8 mouse cellular contexts compared by ENCODE assay signal in the genomic region with DNA sequence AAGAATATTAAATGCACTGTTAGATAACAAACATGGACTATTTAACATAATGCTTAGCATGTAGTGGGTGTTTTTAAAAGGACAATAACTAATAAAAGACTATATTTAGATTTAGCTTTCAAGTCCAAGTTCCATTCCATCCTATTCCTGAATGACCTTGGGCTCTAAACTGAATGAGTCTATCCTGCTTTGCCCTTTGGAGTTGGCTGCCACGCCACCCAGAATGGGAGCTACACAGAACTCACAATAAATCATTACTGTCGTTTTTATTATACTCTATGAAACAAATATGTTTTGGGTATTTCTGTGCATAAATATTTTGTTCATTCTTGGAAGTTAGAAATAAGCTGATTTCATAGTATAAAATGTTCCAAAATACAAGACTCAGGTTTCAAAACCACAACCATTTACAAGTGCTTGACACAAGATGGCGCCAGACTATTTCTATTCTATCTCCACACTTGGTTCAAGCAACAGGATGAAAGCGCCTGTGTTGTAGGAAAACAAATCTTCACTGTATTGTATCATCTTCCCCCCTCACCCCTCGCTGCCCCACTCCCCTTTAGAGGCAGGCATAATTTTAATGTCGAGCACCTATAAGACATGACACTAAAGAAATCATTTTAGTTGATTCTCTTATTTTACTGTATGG.
DNase-seq lines count a peak whose midpoint lies in the region; ATAC-seq and TF ChIP-seq lines count a peak whose summit lies in the region.

No protein-coding gene starts in this region.

- no peak overlapping the region for H3K4me3 ChIP-seq in kidney, postnatal 0 days (replicated peaks; ENCODE audit: low read depth, low read length)
- H3K4me3 ChIP-seq in kidney, embryonic 14.5 days (ENCODE audit: low read length), result no peak overlapping the region
- H3K4me3 ChIP-seq in MEL (ENCODE audit: control insufficient read depth in 1 of 2, insufficient read depth in 1 of 2, low read depth in 2 of 2, low read length in 2 of 2), result no peak overlapping the region
- no peak overlapping the region for H3K4me3 ChIP-seq in limb, embryonic 14.5 days (replicated peaks; ENCODE audit: low read length)

- peak; percentile 91 for TF ChIP-seq RAD21 in MEL (IDR thresholded peaks at IDR 0.05; ENCODE audit: low read depth, low read length)

- no peaks in the 10 kb centered on the region for H3K27me3 ChIP-seq in kidney, postnatal 0 days (ENCODE audit: insufficient read depth, low read length)
- H3K27me3 ChIP-seq in kidney, embryonic 14.5 days (ENCODE audit: control insufficient read depth, insufficient read depth, low read length), result no peaks in the 10 kb centered on the region
- H3K27me3 ChIP-seq in MEL (ENCODE audit: control insufficient read depth in 1 of 2, insufficient read depth in 2 of 2, low read length in 2 of 2), result no peaks in the 10 kb centered on the region; a peak in 1 of 4 replicates
- no peaks in the 10 kb centered on the region for H3K27me3 ChIP-seq in limb, embryonic 14.5 days (ENCODE audit: control insufficient read depth, insufficient read depth, low read length)

- no peak for TF ChIP-seq EP300 in MEL (IDR thresholded peaks at IDR 0.05; ENCODE audit: low read depth in 1 of 2, low read length in 2 of 2)

- H3K9ac ChIP-seq in kidney, postnatal 0 days (ENCODE audit: low read depth, low read length), result no peak overlapping the region
- H3K9ac ChIP-seq in kidney, embryonic 14.5 days (ENCODE audit: low read depth, low read length), result no peak overlapping the region
- H3K9ac ChIP-seq in MEL (ENCODE audit: control insufficient read depth, low read depth, low read length, poor library complexity, severe bottlenecking), result no peak overlapping the region
- H3K9ac ChIP-seq in limb, embryonic 14.5 days (ENCODE audit: low read depth, low read length, severe bottlenecking), result no peak overlapping the region

- no peaks in the 10 kb centered on the region for H3K36me3 ChIP-seq in kidney, postnatal 0 days (ENCODE audit: insufficient read depth, low read length)
- H3K36me3 ChIP-seq in kidney, embryonic 14.5 days (ENCODE audit: control insufficient read depth, insufficient read depth, low read length), result no peaks in the 10 kb centered on the region
- H3K36me3 ChIP-seq in MEL (ENCODE audit: control insufficient read depth in 1 of 2, insufficient read depth in 2 of 2, low read length in 2 of 2), result no peaks in the 10 kb centered on the region
- no peaks in the 10 kb centered on the region for H3K36me3 ChIP-seq in limb, embryonic 14.5 days (ENCODE audit: control insufficient read depth, insufficient read depth, low read length)

- TF ChIP-seq CTCF in kidney, postnatal 0 days (IDR thresholded peaks at IDR 0.05; ENCODE audit: low read depth), result peak; percentile 75
- TF ChIP-seq CTCF in MEL (IDR thresholded peaks at IDR 0.05 in 2 of 3, conservative IDR thresholded peaks at IDR 0.05 in 1 of 3; ENCODE audit: control insufficient read depth in 1 of 3, insufficient read depth in 1 of 3, low read depth in 2 of 3, low read length in 3 of 3, poor library complexity in 1 of 3, severe bottlenecking in 1 of 3), result peak; percentile 33 to 83 (median 52); a peak in 5 of 6 replicates

- 19% methylated on average over 6 of the region's 6 CpGs for WGBS in kidney, postnatal 0 days
- WGBS in kidney, embryonic 14.5 days, result 18% methylated on average over 6 of the region's 6 CpGs
- WGBS in limb, embryonic 14.5 days, result 22% methylated on average over 6 of the region's 6 CpGs

- intact Hi-C loops in heart, postnatal 36 days (cut with DNase I), result loop anchor here (2.0 to 5.0 kb wide), 3 partner anchors 928 to 1215 kb away; no protein-coding TSS in a partner anchor

- H3K9me3 ChIP-seq in kidney, postnatal 0 days (replicated peaks; ENCODE audit: low read length), result no peaks in the 10 kb centered on the region
- H3K9me3 ChIP-seq in kidney, embryonic 14.5 days (ENCODE audit: control insufficient read depth, low read length), result no peaks in the 10 kb centered on the region
- no peaks in the 10 kb centered on the region for H3K9me3 ChIP-seq in MEL (replicated peaks; ENCODE audit: insufficient read depth, low read length)
- H3K9me3 ChIP-seq in limb, embryonic 14.5 days (ENCODE audit: control insufficient read depth, low read length), result no peaks in the 10 kb centered on the region

- no peak overlapping the region for H3K27ac ChIP-seq in kidney, postnatal 0 days
- no peak overlapping the region for H3K27ac ChIP-seq in kidney, embryonic 14.5 days (ENCODE audit: low read depth, low read length)
- H3K27ac ChIP-seq in MEL (ENCODE audit: control insufficient read depth, low read depth, low read length), result no peak overlapping the region
- H3K27ac ChIP-seq in limb, embryonic 14.5 days (replicated peaks; ENCODE audit: low read depth, low read length), result no peak overlapping the region

- DNase-seq in kidney, postnatal 0 days (ENCODE audit: low spot score), result peak; percentile 70
- peak; percentile 72 for DNase-seq in MEL (ENCODE audit: low read depth, low spot score)
- peak; percentile 16 for DNase-seq in cerebellum, adult 9-10 months
- DNase-seq in heart, postnatal 36 days, result peak; percentile 8 to 17
- DNase-seq in limb, embryonic 14.5 days (ENCODE audit: low spot score), result peak; percentile 78
- peak; percentile 6 for DNase-seq in retina, postnatal 7 days (ENCODE audit: low read depth, low spot score)
- DNase-seq in ovary, adult 18-20 months (ENCODE audit: low spot score), result no peak

- H3K4me1 ChIP-seq in kidney, postnatal 0 days (replicated peaks; ENCODE audit: insufficient read depth, low read length), result no peaks in the 10 kb centered on the region
- no peaks in the 10 kb centered on the region for H3K4me1 ChIP-seq in kidney, embryonic 14.5 days (ENCODE audit: control insufficient read depth, insufficient read depth, low read length)
- 0 out of 4 replicates have a peak, but pooled peaks cover 0 to 2% of the 10 kb centered on the region in 2 experiments for H3K4me1 ChIP-seq in MEL (ENCODE audit: control insufficient read depth in 1 of 2, insufficient read depth in 2 of 2, low read length in 2 of 2)
- no peaks in the 10 kb centered on the region for H3K4me1 ChIP-seq in limb, embryonic 14.5 days (ENCODE audit: control insufficient read depth, insufficient read depth, low read length)

- H3K4me2 ChIP-seq in kidney, postnatal 0 days (ENCODE audit: low read length), result no peak overlapping the region
- H3K4me2 ChIP-seq in kidney, embryonic 14.5 days (replicated peaks; ENCODE audit: low read depth, low read length), result no peak overlapping the region
- H3K4me2 ChIP-seq in limb, embryonic 14.5 days (replicated peaks; ENCODE audit: low read depth, low read length, severe bottlenecking), result no peak overlapping the region

- ATAC-seq in kidney, postnatal 0 days (replicated peaks; ENCODE audit: low FRiP score, low read depth), result no peak
- ATAC-seq in kidney, embryonic 14.5 days (ENCODE audit: low FRiP score, low TSS enrichment), result no peak
- no peak for ATAC-seq in limb, embryonic 14.5 days (ENCODE audit: low FRiP score, low read depth)

- no peak for TF ChIP-seq POLR2A in MEL (IDR thresholded peaks at IDR 0.05; ENCODE audit: control insufficient read depth in 1 of 2, insufficient read depth in 1 of 2, low read depth in 1 of 2, low read length in 2 of 2, poor library complexity in 1 of 2)
- no peak for TF ChIP-seq POLR2A in limb, embryonic 14.5 days (IDR thresholded peaks at IDR 0.05; ENCODE audit: borderline replicate concordance, extremely low read depth, insufficient read depth, insufficient read length)

- H3K79me2 ChIP-seq in MEL (ENCODE audit: control insufficient read depth, insufficient read depth, low read length, poor library complexity), result no peaks in the 10 kb centered on the region

TF ChIP-seq in MEL, 35 proteins besides CTCF, POLR2A, EP300 and RAD21:
- TF ChIP-seq ZC3H11A (IDR thresholded peaks at IDR 0.05; ENCODE audit: low read depth, low read length), result peak; percentile 89
- TF ChIP-seq MXI1 (IDR thresholded peaks at IDR 0.05; ENCODE audit: low read depth, low read length), result no peak
- TF ChIP-seq MYB (IDR thresholded peaks at IDR 0.05; ENCODE audit: low read depth, low read length), result no peak
- TF ChIP-seq NRF1 (IDR thresholded peaks at IDR 0.05; ENCODE audit: insufficient read depth, low read depth, low read length, poor library complexity, severe bottlenecking), result no peak
- TF ChIP-seq TAL1 (IDR thresholded peaks at IDR 0.05; ENCODE audit: low read length), result no peak
- no peak for TF ChIP-seq KAT2A (conservative IDR thresholded peaks at IDR 0.05; ENCODE audit: low read depth, low read length)
- no peak for TF ChIP-seq POLR2AphosphoS5 (IDR thresholded peaks at IDR 0.05; ENCODE audit: borderline replicate concordance, low read depth, low read length)
- TF ChIP-seq SMC3 (IDR thresholded peaks at IDR 0.05; ENCODE audit: low read depth, low read length), result peak; percentile 92
- no peak for TF ChIP-seq POLR2AphosphoS2 (IDR thresholded peaks at IDR 0.05; ENCODE audit: low read length)
- TF ChIP-seq ETS1 (IDR thresholded peaks at IDR 0.05; ENCODE audit: low read depth, low read length), result no peak
- TF ChIP-seq HCFC1 (IDR thresholded peaks at IDR 0.05; ENCODE audit: low read depth, low read length), result no peak
- TF ChIP-seq SIN3A (IDR thresholded peaks at IDR 0.05; ENCODE audit: low read length), result no peak
TF ChIP-seq in MEL: peak in this region for 2.
